Mouse (Mus musculus) E14TG2a.4 (cell line): ENCODE data around the gene Ano10.

ENCODE experiments used
- CTCF ChIP-seq: conservative IDR thresholded peaks from 2 replicates; pipeline ENCODE4 v1.5.1; 2014; ENCODE audit warnings: low read length
- NANOG ChIP-seq: IDR thresholded peaks from 2 replicates; pipeline ENCODE4 v1.6.1; 2014; ENCODE audit warnings: borderline replicate concordance, low read length, mixed read lengths
- POU5F1 ChIP-seq: IDR thresholded peaks from 2 replicates; pipeline ENCODE4 v1.6.1; 2014; ENCODE audit warnings: low read length, borderline replicate concordance

DNA sequence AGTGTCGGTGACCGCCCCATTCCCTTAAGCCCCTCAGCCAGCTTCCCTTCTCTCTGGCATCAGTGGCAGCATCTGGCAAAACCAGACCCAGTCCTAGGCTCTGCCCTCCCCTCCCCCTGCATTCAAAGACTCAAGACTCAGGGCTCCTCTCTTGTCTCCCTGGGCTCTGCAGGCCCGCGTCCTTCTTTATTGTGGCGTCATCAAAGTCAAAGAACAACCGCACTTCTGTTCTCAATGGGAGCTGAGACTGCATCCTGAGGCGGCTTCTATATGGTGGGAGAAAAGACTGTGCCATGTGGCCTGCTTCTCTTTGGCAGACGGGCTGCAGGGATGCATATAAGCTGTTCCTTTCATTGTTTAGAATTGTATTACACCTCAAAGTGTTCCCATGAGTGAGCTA, 71.2 kb downstream of the Ano10 start:
- no peak for TF ChIP-seq CTCF
- TF ChIP-seq NANOG, result no peak
- no peak for TF ChIP-seq POU5F1
